Mouse (Mus musculus) gastrocnemius, adult 18-20 months (tissue): Measurements from ENCODE around the gene Gtf2h5. TPM values are rescaled to one million over a fixed set of nuclear protein-coding genes. Genes with fewer than 3 reads are reported as not detected.
A peak's percentile ranks its signal among the peaks of the same experiment; 100 is the strongest.

Experiments
- DNase-seq: peaks from one replicate; pipeline ENCODE4 v3.0.0; 2021; ENCODE audit warnings: low spot score
- microRNA-seq: library from miRNA; unstranded; fragments of <30 nt; microRNA quantifications from one replicate; pipeline ENCODE4 v1.2.0, GENCODE M21; 2021
- total RNA-seq, 2 experiments: library from RNA; stranded (reverse); gene quantifications; 2 replicates each; pipeline ENCODE4 v1.2.3; 2021

Gene Gtf2h5
- total RNA-seq, 2 experiments from 2014 or later = 48.4 to 53.7 TPM

GRCm38 (mm10) chr17:6110956-6111355 lies 31.4 kb downstream of the Gtf2h5 start:
- no peak for DNase-seq

GRCm38 (mm10) chr17:6113653-6114052 lies 34.1 kb downstream of the Gtf2h5 start:
- DNase-seq = no peak

- DNase-seq = no peak
Measured at GRCm38 (mm10) chr17:6115085-6115484, 35.5 kb downstream of the Gtf2h5 start.

GRCm38 (mm10) chr17:6117148-6117725 lies 37.7 kb downstream of the Gtf2h5 start:
- DNase-seq = no peak

- no peak for DNase-seq
Measured at GRCm38 (mm10) chr17:6117917-6118316, 38.3 kb downstream of the Gtf2h5 start.

GRCm38 (mm10) chr17:6118861-6119260 lies 39.3 kb downstream of the Gtf2h5 start:
- no peak for DNase-seq

GRCm38 (mm10) chr17:6123776-6124175 lies 44.2 kb downstream of the Gtf2h5 start:
- no peak for DNase-seq

GRCm38 (mm10) chr17:6125441-6125840 lies 45.9 kb downstream of the Gtf2h5 start:
- DNase-seq = no peak

GRCm38 (mm10) chr17:6128039-6128438 lies 48.5 kb downstream of the Gtf2h5 start:
- DNase-seq = no peak

GRCm38 (mm10) chr17:6129361-6129760 lies 49.8 kb downstream of the Gtf2h5 start:
- DNase-seq = no peak

GRCm38 (mm10) chr17:6131083-6131482 lies 51.5 kb downstream of the Gtf2h5 start:
- peak; percentile 22 for DNase-seq

Small RNAs within 50 kb of the gene (microRNA-seq; reads per million reads assigned to microRNA genes)
- gene Gm22774 = not detected

Other genes with a start within 250 kb of the Gtf2h5 start
- gene Snx9, start 238.5 kb upstream of the Gtf2h5 start, total RNA-seq = 10 to 100 TPM; 24.6 to 28.9 TPM
- gene Synj2, start 138.5 kb upstream of the Gtf2h5 start, total RNA-seq = 10 to 100 TPM; 25.7 to 32.7 TPM
- gene Serac1, start within 50 bp of the Gtf2h5 start, total RNA-seq = 1 to 10 TPM; 6.2 to 7.0 TPM
- gene Tulp4, start 26.7 kb downstream of the Gtf2h5 start, total RNA-seq = 100 to 1,000 TPM; 119 to 140 TPM
- gene Tmem181a, start 177.1 kb downstream of the Gtf2h5 start, total RNA-seq = 1 to 10 TPM; 3.7 to 4.2 TPM
- 1 to 10 TPM; 3.3 TPM for gene Dynlt1a, start 237.7 kb downstream of the Gtf2h5 start, total RNA-seq